Mouse (Mus musculus): ENCODE data around the gene Malrd1. TPM values are rescaled to one million over a fixed set of nuclear protein-coding genes. Genes with fewer than 3 reads are reported as not detected.
"Not testable (repeated sequence)": the region's sequence is repeated elsewhere in the genome, so short reads cannot be mapped to it uniquely, and the experiment has no call there.

Malrd1 gene
- polyA plus RNA-seq, 1 experiment = 5.9 TPM

GRCm38 (mm10) chr2:15925432-15925831 lies 399.2 kb downstream of the Malrd1 start:
- TF ChIP-seq POLR2A (IDR thresholded peaks at IDR 0.05; ENCODE audit: low read depth, low read length) (no peak), CTCF (IDR thresholded peaks at IDR 0.05; ENCODE audit: extremely low read depth, insufficient read length, insufficient replicate concordance, low read depth, low read length) (no peak)
- 59% methylated on average over 3 of the region's 3 CpGs for WGBS
- Histone ChIP-seq H3K4me1 (ENCODE audit: control insufficient read depth, insufficient read depth, insufficient read length, low read length) (no peaks in the 10 kb centered on the region), H3K36me3 (ENCODE audit: control insufficient read depth, insufficient read depth, low read length) (peaks cover 6% of the 10 kb centered on the region), H3K27ac (ENCODE audit: insufficient read depth, low read depth, low read length) (no peak overlapping the region), H3K27me3 (ENCODE audit: control insufficient read depth, insufficient read depth, low read length) (no peaks in the 10 kb centered on the region), H3K4me3 (ENCODE audit: low read depth, low read length) (no peak overlapping the region)

- 80% methylated on average over 1 of the region's 1 CpGs for WGBS
- Histone ChIP-seq H3K36me3 (ENCODE audit: control insufficient read depth, insufficient read depth, low read length) (peaks cover 6% of the 10 kb centered on the region), H3K4me1 (ENCODE audit: control insufficient read depth, insufficient read depth, insufficient read length, low read length) (no peaks in the 10 kb centered on the region), H3K27ac (ENCODE audit: insufficient read depth, low read depth, low read length) (no peak overlapping the region), H3K4me3 (ENCODE audit: low read depth, low read length) (no peak overlapping the region), H3K27me3 (ENCODE audit: control insufficient read depth, insufficient read depth, low read length) (no peaks in the 10 kb centered on the region)
- TF ChIP-seq POLR2A (IDR thresholded peaks at IDR 0.05; ENCODE audit: low read depth, low read length) (no peak), CTCF (IDR thresholded peaks at IDR 0.05; ENCODE audit: extremely low read depth, insufficient read length, insufficient replicate concordance, low read depth, low read length) (no peak)
Observed at GRCm38 (mm10) chr2:15926041-15926440, 399.8 kb downstream of the Malrd1 start.

- TF ChIP-seq CTCF (IDR thresholded peaks at IDR 0.05; ENCODE audit: extremely low read depth, insufficient read length, insufficient replicate concordance, low read depth, low read length) (no peak), POLR2A (IDR thresholded peaks at IDR 0.05; ENCODE audit: low read depth, low read length) (no peak)
- H3K27me3 ChIP-seq (ENCODE audit: control insufficient read depth, insufficient read depth, low read length) = no peaks in the 10 kb centered on the region
- 89% methylated on average over 1 of the region's 1 CpGs for WGBS
- H3K36me3 ChIP-seq (ENCODE audit: control insufficient read depth, insufficient read depth, low read length) = 0 out of 2 replicates have a peak, but pooled peaks cover under 1% of the 10 kb centered on the region
- H3K4me3 ChIP-seq (ENCODE audit: low read depth, low read length) = no peak overlapping the region
- no peak overlapping the region for H3K27ac ChIP-seq (ENCODE audit: insufficient read depth, low read depth, low read length)
- H3K4me1 ChIP-seq (ENCODE audit: control insufficient read depth, insufficient read depth, insufficient read length, low read length) = no peaks in the 10 kb centered on the region
Observed at GRCm38 (mm10) chr2:15931479-15931878, 405.2 kb downstream of the Malrd1 start.

GRCm38 (mm10) chr2:15931924-15932323 lies 405.6 kb downstream of the Malrd1 start:
- Histone ChIP-seq H3K27ac (ENCODE audit: insufficient read depth, low read depth, low read length) (no peak overlapping the region), H3K4me1 (ENCODE audit: control insufficient read depth, insufficient read depth, insufficient read length, low read length) (no peaks in the 10 kb centered on the region), H3K36me3 (ENCODE audit: control insufficient read depth, insufficient read depth, low read length) (no peaks in the 10 kb centered on the region), H3K4me3 (ENCODE audit: low read depth, low read length) (no peak overlapping the region), H3K27me3 (ENCODE audit: control insufficient read depth, insufficient read depth, low read length) (no peaks in the 10 kb centered on the region)
- TF ChIP-seq POLR2A (IDR thresholded peaks at IDR 0.05; ENCODE audit: low read depth, low read length) (no peak), CTCF (IDR thresholded peaks at IDR 0.05; ENCODE audit: extremely low read depth, insufficient read length, insufficient replicate concordance, low read depth, low read length) (no peak)

- Histone ChIP-seq H3K4me1 (ENCODE audit: control insufficient read depth, insufficient read depth, insufficient read length, low read length) (no peaks in the 10 kb centered on the region), H3K27me3 (ENCODE audit: control insufficient read depth, insufficient read depth, low read length) (no peaks in the 10 kb centered on the region), H3K27ac (ENCODE audit: insufficient read depth, low read depth, low read length) (no peak overlapping the region), H3K4me3 (ENCODE audit: low read depth, low read length) (no peak overlapping the region), H3K36me3 (ENCODE audit: control insufficient read depth, insufficient read depth, low read length) (no peaks in the 10 kb centered on the region)
- TF ChIP-seq CTCF (IDR thresholded peaks at IDR 0.05; ENCODE audit: extremely low read depth, insufficient read length, insufficient replicate concordance, low read depth, low read length) = no peak
- no peak for TF ChIP-seq POLR2A (IDR thresholded peaks at IDR 0.05; ENCODE audit: low read depth, low read length)
- 79% methylated on average over 1 of the region's 1 CpGs for WGBS
Observed at GRCm38 (mm10) chr2:15932340-15932739, 406.1 kb downstream of the Malrd1 start.

GRCm38 (mm10) chr2:16002925-16003324 lies 476.6 kb downstream of the Malrd1 start:
- TF ChIP-seq POLR2A (IDR thresholded peaks at IDR 0.05; ENCODE audit: low read depth, low read length) (no peak), CTCF (IDR thresholded peaks at IDR 0.05; ENCODE audit: extremely low read depth, insufficient read length, insufficient replicate concordance, low read depth, low read length) (no peak)
- Histone ChIP-seq H3K27ac (ENCODE audit: insufficient read depth, low read depth, low read length) (no peak overlapping the region), H3K27me3 (ENCODE audit: control insufficient read depth, insufficient read depth, low read length) (no peaks in the 10 kb centered on the region), H3K4me3 (ENCODE audit: low read depth, low read length) (no peak overlapping the region), H3K36me3 (ENCODE audit: control insufficient read depth, insufficient read depth, low read length) (0 out of 2 replicates have a peak, but pooled peaks cover 1% of the 10 kb centered on the region), H3K4me1 (ENCODE audit: control insufficient read depth, insufficient read depth, insufficient read length, low read length) (no peaks in the 10 kb centered on the region)
- 62% methylated on average over 2 of the region's 2 CpGs for WGBS

- H3K36me3 ChIP-seq (ENCODE audit: control insufficient read depth, insufficient read depth, low read length) = not testable (repeated sequence)
- WGBS = 83% methylated on average over 2 of the region's 2 CpGs
Observed at GRCm38 (mm10) chr2:16017046-16017445, 490.8 kb downstream of the Malrd1 start.

GRCm38 (mm10) chr2:16017719-16018118 lies 491.4 kb downstream of the Malrd1 start:
- H3K36me3 ChIP-seq (ENCODE audit: control insufficient read depth, insufficient read depth, low read length); H3K4me1 ChIP-seq (ENCODE audit: control insufficient read depth, insufficient read depth, insufficient read length, low read length); H3K27me3 ChIP-seq (ENCODE audit: control insufficient read depth, insufficient read depth, low read length); H3K4me3 ChIP-seq (ENCODE audit: low read depth, low read length); H3K27ac ChIP-seq (ENCODE audit: insufficient read depth, low read depth, low read length): not testable (repeated sequence)

More at GRCm38 (mm10) chr2:16017046-16017445, 490.8 kb downstream of the Malrd1 start:
- H3K27me3 ChIP-seq (ENCODE audit: control insufficient read depth, insufficient read depth, low read length); H3K4me3 ChIP-seq (ENCODE audit: low read depth, low read length); H3K27ac ChIP-seq (ENCODE audit: insufficient read depth, low read depth, low read length); H3K4me1 ChIP-seq (ENCODE audit: control insufficient read depth, insufficient read depth, insufficient read length, low read length): not testable (repeated sequence)
